Mouse (Mus musculus): ENCODE measurements around the gene Trim44. TPM values are rescaled to one million over a fixed set of nuclear protein-coding genes. Genes with fewer than 3 reads are reported as not detected.

Gene Trim44
- polyA plus RNA-seq, 1 experiment from 2014 or later, result 21.3 TPM

DNA sequence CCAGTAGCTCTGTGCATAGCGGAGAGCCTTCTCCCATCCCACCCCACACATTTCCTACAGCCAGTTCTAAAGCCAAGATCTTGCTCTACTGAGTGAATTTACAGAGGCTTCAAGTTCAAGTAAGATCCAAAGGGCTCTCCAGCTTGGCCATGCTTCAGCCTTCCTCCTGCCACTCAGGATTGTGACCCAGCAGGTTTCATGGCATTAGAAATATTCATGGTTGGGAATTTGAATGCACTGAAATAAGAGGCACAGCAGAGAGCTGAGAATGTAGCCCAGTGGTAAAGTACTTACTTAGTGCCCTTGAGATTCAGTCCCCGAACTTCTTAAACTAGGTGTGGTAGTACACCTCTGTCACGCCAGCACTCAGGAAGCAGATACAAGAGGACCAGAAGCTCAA lies 140.7 kb downstream of the Trim44 start:
- no peak overlapping the region for H3K4me3 ChIP-seq
- no peaks in the 10 kb centered on the region for H3K9me3 ChIP-seq (replicated peaks)
- H3K4me2 ChIP-seq, result no peak overlapping the region
- H3K36me3 ChIP-seq, result no peaks in the 10 kb centered on the region
- 71% methylated on average over 3 of the region's 3 CpGs for WGBS (ENCODE audit: insufficient replicate concordance)
- H3K4me1 ChIP-seq, result no peaks in the 10 kb centered on the region
- ATAC-seq, result no peak
- H3K27ac ChIP-seq, result no peak overlapping the region
- no peak overlapping the region for H3K9ac ChIP-seq
- H3K27me3 ChIP-seq (replicated peaks), result peaks cover 5% of the 10 kb centered on the region; the same call in 1 of the 2 replicates

DNA sequence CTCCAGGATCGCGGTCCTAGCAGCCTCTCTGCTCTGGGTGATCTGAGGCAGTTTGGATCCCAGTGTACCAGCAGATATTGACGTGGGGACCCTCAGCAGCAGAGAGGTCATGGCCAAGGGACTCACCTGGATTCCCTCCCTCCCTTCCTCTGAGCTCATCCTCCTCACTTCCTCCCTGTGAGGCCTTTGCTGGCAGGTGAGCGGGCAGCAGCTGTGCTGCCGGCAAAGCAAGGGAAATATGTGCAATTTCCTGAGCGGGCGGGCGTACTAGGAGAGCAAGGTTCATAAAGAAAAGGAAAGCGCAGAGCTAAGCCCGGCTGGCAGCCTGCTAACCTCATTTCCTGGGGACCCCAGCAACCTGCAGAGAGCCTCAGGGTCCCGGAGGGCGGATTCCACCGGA lies 148.5 kb downstream of the Trim44 start:
- H3K27ac ChIP-seq, result no peak overlapping the region
- no peak for ATAC-seq

DNA sequence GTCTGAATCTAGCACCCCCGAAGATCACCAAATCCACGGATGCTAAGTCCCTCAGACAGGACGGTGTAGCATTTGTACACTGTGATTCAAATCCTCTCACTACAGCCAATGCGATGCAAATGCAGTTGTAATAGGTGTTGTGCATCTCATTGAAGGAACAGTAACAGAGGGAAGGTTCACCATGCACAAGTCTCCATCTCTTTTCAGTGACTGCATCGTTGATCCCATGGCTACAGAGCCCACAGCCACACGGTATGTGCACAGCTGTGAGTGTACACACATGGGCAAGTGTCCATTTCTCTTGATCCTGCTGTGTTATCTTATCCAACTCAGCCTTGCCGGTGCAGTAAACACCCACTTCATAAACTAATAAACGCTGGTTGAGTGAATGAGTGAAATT lies 148.9 kb downstream of the Trim44 start:
- 29% methylated on average over 8 of the region's 8 CpGs for WGBS (ENCODE audit: insufficient replicate concordance)
- Histone ChIP-seq H3K27ac (no peak overlapping the region), H3K4me2 (no peak overlapping the region), H3K27me3 (replicated peaks) (peaks cover 50% of the 10 kb centered on the region), H3K4me1 (no peaks in the 10 kb centered on the region), H3K9me3 (replicated peaks) (no peaks in the 10 kb centered on the region), H3K4me3 (no peak overlapping the region), H3K9ac (no peak overlapping the region), H3K36me3 (no peaks in the 10 kb centered on the region)
- no peak for ATAC-seq

More for the DNA sequence above, 148.5 kb downstream of the Trim44 start:
- Histone ChIP-seq H3K9ac (no peak overlapping the region), H3K36me3 (no peaks in the 10 kb centered on the region), H3K9me3 (replicated peaks) (no peaks in the 10 kb centered on the region), H3K4me2 (no peak overlapping the region; the same call in 1 of the 2 replicates), H3K4me3 (no peak overlapping the region), H3K4me1 (no peaks in the 10 kb centered on the region), H3K27me3 (replicated peaks) (peaks cover 50% of the 10 kb centered on the region)
- WGBS (ENCODE audit: insufficient replicate concordance), result 8% methylated on average over 13 of the region's 13 CpGs

DNA sequence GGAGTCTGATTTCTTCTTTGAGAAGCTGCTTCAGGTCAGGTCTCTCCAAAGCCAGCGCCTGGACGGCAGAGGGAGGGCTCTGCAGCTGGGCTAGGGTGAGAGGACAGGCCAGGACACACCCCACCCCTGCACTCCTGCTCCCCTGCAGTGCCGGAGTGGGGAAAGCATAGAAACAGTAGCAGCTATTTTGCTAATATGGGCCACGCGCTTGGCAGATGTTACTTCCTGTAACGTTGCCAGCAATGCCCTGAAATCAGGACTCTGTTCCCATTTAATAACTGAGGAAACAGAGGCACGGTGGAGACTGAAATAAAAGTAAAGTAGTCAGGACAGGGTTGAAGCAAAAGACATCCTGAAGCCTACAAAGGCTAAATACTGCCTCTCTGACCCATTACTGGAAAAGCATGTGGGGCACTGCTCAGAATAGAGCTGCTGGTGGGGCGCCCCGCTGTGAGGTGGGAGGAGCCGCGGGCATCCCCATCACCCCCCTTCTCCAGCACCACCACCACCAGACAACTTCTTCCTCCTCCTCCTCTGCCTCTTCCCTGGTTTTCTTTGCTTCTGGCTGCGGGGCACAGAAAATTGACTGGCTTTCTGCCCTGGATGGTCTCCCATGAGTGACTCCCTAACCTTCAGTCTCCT lies 149.5 kb downstream of the Trim44 start:
- no peak overlapping the region for H3K27ac ChIP-seq
- H3K4me3 ChIP-seq, result no peak overlapping the region
- WGBS (ENCODE audit: insufficient replicate concordance), result 6% methylated on average over 12 of the region's 12 CpGs
- H3K9me3 ChIP-seq (replicated peaks), result no peaks in the 10 kb centered on the region
- no peak overlapping the region for H3K4me2 ChIP-seq
- no peak for ATAC-seq
- no peak overlapping the region for H3K9ac ChIP-seq
- no peaks in the 10 kb centered on the region for H3K4me1 ChIP-seq
- H3K27me3 ChIP-seq (replicated peaks), result peaks cover 50% of the 10 kb centered on the region
- no peaks in the 10 kb centered on the region for H3K36me3 ChIP-seq

DNA sequence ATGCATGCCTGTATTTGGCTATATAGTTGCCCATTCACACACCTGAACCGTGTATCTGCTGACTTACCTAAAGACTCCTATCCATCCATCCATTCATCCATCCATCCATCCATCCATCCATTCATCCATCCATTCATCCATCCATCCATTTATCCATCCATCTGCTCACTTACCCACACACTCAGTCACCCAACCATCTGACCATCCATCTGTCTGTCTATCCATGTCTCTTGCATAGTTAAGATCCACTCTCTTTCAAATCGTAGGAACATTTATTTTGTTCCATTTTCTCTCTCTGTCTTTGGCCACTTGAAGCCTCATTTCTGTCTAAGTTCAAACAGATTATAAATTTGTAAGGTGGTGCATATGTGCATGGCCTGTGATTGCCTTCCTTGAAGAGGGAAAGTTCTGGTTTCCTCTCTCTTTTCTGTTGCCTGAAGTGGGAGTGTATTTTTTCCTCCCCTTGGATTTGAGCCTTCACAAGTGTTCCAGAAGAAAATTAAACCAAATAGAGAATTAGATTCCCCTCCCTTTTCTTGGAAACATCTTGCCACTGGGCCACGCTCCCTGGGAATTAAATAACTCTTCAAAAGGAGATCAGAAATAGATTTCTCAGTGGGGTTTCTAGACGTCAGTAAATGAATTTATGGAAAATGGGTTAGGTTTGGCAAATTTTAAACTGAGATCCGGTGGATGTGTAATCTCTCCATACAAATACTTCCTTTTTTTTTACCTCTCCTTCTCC lies 150.9 kb downstream of the Trim44 start:
- H3K9me3 ChIP-seq (replicated peaks), result no peaks in the 10 kb centered on the region
- no peak overlapping the region for H3K4me3 ChIP-seq
- no peak overlapping the region for H3K4me2 ChIP-seq
- 50% methylated on average over 5 of the region's 5 CpGs for WGBS (ENCODE audit: insufficient replicate concordance)
- peaks cover 50% of the 10 kb centered on the region for H3K27me3 ChIP-seq (replicated peaks)
- ATAC-seq, result no peak
- no peak overlapping the region for H3K27ac ChIP-seq
- no peaks in the 10 kb centered on the region for H3K36me3 ChIP-seq
- H3K9ac ChIP-seq, result no peak overlapping the region
- no peaks in the 10 kb centered on the region for H3K4me1 ChIP-seq

DNA sequence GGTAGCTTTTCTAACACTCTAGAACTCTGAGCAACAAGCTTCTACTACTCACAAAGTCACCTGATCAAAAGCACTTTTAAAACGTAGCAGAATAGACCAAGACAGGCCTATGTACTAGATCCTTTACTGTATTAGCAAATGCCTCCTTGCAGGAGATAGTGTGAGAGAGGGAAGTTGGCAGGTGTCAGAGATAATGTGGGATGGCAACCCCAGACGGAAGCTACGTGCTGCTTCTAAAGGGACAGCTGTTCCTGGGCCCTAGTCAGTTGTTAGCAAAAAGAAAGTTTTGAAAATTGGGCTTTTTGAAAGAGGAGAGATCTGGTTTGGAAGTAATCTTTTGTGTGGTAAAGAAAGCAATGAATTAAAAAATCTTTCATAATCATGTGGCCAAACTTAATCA lies 151.5 kb downstream of the Trim44 start:
- ATAC-seq, result no peak
- Histone ChIP-seq H3K9me3 (replicated peaks) (no peaks in the 10 kb centered on the region), H3K27ac (no peak overlapping the region), H3K4me1 (no peaks in the 10 kb centered on the region), H3K4me2 (no peak overlapping the region), H3K4me3 (no peak overlapping the region), H3K27me3 (replicated peaks) (peaks cover 50% of the 10 kb centered on the region), H3K36me3 (no peaks in the 10 kb centered on the region), H3K9ac (no peak overlapping the region)
- 33% methylated on average over 3 of the region's 3 CpGs for WGBS (ENCODE audit: insufficient replicate concordance)

DNA sequence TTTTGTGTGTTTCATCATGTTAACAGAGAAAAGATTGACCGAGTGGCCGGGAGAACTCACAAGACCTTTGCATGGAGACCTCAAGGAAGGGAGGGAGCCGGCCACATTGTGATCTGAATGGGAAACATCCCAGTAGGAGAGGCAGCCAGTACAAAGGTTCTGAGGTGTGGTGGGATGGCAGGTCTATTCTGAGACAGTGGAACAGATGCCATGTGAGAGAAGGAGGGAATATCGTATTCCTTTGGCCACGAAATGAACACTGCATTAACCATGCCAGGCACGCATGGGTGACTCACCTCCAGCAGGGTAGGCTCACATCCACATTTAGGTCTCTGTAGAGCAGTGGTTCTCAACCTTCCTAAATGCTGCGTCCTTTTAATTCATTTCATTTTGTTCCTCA lies 154.4 kb downstream of the Trim44 start:
- ATAC-seq, result no peak
- no peak overlapping the region for H3K27ac ChIP-seq
- H3K4me3 ChIP-seq, result no peak overlapping the region
- peaks cover 25% of the 10 kb centered on the region for H3K27me3 ChIP-seq (replicated peaks)
- H3K4me1 ChIP-seq, result no peaks in the 10 kb centered on the region
- WGBS (ENCODE audit: insufficient replicate concordance), result 69% methylated on average over 7 of the region's 7 CpGs
- no peaks in the 10 kb centered on the region for H3K9me3 ChIP-seq (replicated peaks)
- no peaks in the 10 kb centered on the region for H3K36me3 ChIP-seq
- H3K9ac ChIP-seq, result no peak overlapping the region
- H3K4me2 ChIP-seq, result no peak overlapping the region

DNA sequence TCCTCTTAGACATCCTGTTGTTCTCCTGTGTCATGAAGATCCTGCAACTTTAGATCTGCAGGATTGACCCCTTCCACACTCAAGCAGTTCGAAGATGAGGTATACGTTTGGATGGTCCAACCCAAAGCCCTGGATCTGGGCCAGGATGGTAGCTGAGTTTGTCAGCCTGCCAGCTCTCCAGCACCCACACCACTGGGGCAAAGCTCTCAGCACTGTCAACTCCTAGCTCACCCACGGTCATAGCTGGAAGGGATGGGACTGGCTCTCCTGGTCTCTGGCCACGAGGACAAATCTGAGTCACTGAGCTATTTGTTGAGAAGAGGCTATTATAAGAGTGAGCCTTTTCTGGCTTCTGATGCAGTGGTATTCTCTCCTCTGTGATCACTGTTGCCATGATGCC lies 155.0 kb downstream of the Trim44 start:
- no peaks in the 10 kb centered on the region for H3K9me3 ChIP-seq (replicated peaks)
- 58% methylated on average over 4 of the region's 4 CpGs for WGBS (ENCODE audit: insufficient replicate concordance)
- no peak overlapping the region for H3K4me3 ChIP-seq
- no peak overlapping the region for H3K4me2 ChIP-seq
- peaks cover 19% of the 10 kb centered on the region for H3K27me3 ChIP-seq (replicated peaks)
- no peak overlapping the region for H3K9ac ChIP-seq
- no peaks in the 10 kb centered on the region for H3K36me3 ChIP-seq
- H3K4me1 ChIP-seq, result no peaks in the 10 kb centered on the region
- no peak for ATAC-seq
- H3K27ac ChIP-seq, result no peak overlapping the region

Other genes starting within 250 kb of the Trim44 start
- gene Ldlrad3, start 221.4 kb downstream of the Trim44 start, polyA plus RNA-seq (2016; fragmentation: Nextera tagmentation; extraction: Ambion mirVana), result 7.6 and 8.2 TPM in 2 replicates
- gene Fjx1, start 44.7 kb upstream of the Trim44 start, polyA plus RNA-seq (2016; fragmentation: Nextera tagmentation; extraction: Ambion mirVana), result 2.6 and 2.9 TPM in 2 replicates
- gene Pamr1, start 142.2 kb upstream of the Trim44 start, polyA plus RNA-seq (2016; fragmentation: Nextera tagmentation; extraction: Ambion mirVana), result 3.4 and 4.2 TPM in 2 replicates

All from liver, embryonic 12.5 days (tissue).